Mouse (Mus musculus) natural killer cell, adult 2 months (primary cell): ENCODE measurements around the gene Arid5a.

Experiments
- DNase-seq, 2 experiments: peaks; one replicate each; pipeline ENCODE4 v3.0.0; 2022; ENCODE audit warnings: low spot score in 2 of 2

Gene Arid5a

DNA sequence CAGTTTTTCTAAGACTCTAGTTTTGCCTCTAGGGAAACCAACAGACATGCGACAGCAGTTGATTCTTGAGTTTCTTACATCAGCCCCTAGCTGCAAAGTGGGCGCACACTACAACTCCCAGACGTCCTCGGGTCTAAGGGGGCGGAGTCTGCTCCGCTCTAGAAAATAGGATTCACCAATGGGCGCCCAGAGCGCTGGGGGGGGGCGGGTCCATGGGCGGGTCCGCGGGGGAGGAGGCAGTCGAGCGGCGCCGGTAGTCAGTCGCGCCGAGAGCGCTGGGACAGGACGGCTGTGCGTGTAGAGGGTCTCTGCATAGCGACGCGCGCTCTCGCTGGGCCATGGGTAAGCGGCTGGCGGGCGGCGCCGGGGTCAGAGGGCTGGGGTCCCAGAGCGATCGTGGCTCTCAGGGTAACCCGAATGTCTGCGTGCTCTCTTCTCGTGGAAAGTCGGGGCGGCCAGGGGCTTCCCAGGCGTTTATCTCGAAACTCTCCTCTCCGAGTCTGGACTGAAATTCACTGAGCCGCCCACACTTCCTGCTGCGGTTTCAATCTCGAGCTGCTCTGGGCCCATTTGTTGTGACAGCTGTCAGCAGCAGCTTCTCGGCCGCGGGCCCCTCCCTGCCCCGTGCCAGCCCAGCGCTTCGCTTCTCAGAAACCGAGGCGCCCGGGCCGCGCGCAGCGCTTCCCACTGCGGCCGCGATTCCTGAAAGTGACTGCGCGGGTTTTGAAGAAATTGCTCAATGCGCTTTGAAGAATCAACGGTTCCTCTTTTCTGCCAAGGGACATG, at the start of gene Arid5a:
Gene Arid5a, plus strand, starts transcription at position 239 of the 786 bp plus-strand sequence.
- DNase-seq: peak; percentile 94 to 95

DNA sequence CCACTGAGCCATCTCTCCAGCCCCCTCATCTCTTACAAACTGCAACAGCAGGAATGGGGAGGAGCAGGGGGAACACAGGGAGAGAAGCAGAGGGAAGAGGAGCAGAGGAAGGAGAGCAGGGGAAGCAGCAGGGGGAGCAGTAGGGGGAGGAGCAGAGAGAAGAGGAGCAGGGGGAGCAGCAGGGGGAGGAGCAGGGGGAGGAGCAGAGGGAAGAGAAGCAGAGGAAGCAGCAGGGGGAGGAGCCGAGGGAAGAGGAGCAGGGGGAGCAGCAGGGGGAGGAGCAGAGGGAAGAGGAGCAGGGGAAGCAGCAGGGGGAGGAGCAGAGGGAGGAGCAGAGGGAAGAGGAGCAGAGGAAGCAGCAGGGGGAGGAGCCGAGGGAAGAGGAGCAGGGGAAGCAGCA, 48.9 kb upstream of the Arid5a start:
- no peak for DNase-seq

DNA sequence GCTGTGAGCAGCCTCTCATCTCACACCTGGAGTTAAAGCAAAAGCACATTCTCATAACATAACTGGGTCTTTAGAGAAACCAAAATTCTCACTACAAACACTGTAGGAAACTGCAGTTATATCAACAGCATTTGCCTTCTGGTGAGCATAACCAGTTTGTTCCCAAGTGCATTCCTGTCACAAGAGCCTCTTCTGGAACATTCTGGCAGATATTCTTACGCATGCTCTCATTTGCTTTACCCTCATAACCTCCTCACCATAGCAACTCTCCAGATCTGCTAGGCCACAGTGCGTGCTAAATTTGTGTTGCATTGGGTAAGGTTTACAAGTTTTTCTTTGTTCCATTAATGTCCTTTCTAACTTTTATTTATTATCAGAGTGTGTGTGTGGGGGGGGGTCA, 48.3 kb upstream of the Arid5a start:
- no peak for DNase-seq

DNA sequence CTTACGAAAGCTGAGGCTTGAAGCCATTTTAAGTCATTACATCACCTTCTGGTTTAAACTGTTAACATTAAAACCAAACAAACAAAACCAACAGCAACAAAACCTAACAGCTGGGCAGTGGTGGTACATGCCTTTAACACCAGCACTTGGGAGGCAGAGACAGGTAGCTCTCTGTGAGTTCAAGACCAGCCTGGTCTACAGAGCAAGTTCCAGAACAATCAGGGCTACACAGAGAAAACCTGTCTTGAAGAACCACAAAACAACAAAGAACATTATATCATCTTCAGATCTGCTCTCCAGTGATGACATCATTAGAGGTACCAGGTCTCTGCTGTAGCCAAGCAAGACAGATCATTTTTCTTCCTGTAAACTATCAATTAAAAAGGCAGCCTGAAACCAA, 47.1 kb upstream of the Arid5a start:
- no peak for DNase-seq

DNA sequence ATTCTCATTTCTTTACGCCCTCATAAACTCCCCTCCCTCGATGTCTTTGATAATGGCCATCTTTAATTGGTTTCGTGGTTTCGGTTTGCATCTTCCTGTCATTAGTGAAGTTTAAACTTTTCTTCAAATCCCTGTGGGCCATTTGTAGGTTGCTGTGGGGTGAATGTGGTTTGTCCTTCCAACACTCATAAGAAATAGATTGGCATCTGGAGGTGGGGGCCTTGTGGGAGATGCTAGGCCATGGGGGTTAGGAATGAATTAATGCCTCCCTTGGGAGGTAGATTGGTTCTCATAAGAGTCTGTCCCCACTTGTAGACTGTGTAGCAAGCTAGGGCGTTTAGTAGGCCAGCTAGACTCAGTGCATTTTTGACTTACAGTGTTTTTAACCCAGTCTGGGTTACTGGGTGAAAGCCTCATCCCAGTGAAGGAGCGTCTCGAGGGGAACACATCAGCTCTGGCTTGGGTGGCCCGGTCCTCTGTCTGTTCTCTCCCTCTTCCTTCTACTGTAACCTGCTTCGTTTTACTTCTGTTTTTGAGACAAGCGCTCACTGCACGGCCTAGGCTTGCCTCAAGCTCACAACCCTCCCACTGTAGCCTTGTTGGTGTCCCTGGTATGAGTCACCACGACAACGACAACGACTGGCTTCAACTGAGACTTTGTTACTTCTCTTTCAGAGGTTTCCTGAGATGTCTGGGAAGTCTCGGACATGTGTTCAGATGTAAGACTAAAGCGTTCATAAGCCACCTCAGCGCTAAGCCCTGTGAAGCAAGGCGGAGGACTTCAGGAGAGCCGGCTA, 45.6 kb upstream of the Arid5a start:
- DNase-seq: peak; percentile 75 to 84

DNA sequence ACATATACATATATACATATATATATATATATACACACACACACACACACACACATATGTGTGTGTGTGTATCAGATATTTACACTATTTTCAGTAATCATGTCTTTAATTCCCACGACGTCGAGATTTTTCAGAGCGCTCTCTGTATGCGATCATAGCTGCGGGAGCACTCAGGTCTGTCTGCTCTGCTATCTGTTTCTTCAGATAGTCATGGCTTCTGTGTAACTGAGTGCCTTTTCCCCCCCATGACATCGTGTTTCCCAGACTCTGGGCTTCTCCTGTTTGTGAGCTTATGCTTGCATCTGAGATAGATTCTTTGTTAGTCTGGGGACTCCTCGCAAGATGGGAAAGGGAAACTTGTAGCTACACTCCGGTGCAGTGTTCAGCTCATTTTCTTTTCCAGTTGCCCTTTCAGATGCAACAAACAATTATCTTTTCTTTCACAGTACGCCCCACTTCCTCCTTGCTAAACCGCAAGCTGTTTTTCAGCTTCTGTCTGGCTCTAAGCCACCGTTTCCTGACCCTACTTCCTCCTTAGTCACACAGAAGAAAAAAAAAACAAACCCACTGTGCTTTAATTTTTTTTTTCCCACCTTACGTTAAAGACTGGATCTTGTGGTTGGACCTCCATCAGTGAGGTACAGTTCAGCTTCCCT, 43.6 kb upstream of the Arid5a start:
- peak; percentile 85 to 87 for DNase-seq

DNA sequence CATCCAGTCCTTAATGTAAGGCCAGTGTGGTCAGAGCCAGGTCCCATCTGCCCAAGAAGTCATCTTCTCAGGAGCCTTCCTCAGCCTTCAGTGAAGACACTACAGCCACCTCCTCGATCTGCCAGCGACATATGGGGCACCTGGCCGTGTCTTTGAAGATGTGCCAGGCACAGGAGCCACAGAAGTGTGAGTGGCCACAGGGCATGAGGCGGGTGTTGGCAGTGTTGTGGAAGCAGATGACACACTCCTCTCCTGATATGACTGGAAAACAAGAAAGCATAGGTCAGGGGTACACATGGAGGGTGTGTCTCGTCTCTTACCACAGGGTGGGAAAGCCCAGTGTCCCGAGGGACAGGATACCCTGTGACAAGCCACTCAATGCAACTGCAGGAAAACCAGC, 41.2 kb upstream of the Arid5a start:
- no peak for DNase-seq

DNA sequence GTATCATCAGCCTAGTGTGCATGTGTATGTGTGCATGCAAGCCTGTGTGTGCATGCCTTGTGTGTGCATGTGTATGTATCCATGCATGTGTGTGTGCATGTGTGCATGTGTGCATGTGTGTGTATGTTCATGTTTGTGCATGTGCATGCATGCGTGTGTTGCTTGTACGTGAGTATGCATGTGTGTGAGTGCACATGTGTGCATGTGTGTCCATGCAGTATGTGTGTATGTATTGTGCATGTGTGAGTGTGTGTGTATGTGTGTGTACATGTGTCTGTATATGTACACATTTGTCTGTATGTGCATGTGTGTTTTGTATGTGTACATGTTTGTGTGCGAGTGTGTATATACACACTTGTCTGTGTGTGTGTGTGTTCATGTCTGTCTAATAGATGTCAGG, 39.9 kb upstream of the Arid5a start:
- no peak for DNase-seq

DNA sequence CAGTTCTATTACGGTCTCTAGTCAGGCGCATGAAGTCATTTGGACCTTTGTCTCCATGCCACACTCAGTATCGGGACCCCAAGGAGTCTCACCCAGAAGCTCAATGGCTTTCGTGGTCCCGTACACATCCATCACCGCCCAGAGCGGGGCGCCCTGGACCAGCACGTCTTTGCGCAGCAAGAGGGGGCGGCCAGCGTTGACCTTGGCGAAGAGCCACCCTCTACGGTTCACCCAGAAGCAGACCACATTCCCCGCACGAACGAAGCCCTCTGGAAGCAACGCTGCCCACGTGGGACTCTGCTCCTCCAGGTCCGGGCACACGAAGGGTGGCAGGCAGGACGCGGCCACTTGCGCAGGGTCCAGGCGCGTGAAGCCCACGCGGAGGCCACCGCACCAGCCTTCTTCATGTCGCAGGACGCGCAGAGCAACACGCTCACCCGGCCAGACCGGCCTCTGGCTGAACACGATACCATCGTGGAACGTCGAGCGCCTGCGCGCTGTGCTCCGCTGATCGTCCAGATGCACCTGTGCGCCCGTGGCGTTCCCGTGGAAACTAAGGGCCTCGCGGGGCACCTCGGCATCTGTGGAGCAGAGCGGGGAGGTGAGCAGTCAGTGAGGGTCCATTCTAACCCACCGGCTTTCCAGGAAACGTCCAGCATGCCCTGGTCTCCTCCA, 38.3 kb upstream of the Arid5a start:
- DNase-seq: no peak

DNA sequence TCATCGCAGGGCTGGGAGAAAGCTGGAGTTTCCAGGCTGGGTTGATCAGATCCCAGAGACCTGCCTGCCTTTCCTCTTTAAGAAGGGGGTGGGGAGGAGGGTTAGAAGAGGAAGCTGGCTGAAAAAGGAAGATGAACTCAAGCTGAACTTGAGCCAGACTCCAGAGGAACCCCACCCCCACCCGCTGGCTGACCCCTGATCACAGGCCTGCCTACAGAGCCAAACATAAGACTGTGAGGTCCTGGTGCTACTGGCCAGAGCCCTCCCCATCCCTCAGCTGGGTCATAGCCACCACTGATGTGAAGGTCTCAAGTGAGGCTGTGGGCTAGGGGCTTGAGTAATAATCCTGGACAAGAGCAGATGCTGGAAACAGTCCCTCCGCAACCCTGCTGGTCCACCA, 36.9 kb upstream of the Arid5a start:
- DNase-seq: no peak

DNA sequence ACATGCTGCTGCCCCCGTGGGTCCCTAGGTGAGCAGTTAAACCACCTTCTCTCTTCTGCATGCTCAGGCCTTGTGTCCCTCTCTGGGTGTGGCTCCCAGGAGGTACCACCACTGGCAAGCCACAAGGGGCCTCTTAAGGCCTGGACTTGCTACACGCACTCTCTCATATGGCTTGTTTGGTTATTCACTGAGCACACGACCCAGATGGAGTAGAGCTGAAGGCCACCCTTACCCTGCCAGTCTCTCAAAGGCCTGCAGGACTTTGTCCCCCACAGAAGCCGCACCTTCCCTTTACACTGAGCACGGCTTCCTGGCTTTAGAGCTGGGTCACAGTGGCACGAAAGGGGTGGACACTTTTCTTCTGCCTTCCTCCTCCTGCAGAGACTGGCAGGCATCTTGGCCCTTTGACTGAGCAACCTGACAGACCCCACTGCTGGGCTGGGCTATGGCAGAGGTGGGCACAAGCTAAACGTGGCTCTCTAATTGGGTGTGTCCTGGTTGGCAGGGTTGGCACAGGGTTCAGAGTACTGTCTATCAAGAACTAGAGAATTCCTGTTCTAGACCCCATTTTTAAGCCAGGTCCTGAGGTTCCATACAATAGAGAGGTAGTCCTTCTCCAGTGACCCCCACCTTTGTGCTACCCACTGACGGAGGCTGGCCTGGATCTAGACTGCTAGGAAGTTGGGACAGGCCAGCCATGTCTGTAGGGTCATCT, 35.9 kb upstream of the Arid5a start:
- peak; percentile 47 to 53 for DNase-seq

DNA sequence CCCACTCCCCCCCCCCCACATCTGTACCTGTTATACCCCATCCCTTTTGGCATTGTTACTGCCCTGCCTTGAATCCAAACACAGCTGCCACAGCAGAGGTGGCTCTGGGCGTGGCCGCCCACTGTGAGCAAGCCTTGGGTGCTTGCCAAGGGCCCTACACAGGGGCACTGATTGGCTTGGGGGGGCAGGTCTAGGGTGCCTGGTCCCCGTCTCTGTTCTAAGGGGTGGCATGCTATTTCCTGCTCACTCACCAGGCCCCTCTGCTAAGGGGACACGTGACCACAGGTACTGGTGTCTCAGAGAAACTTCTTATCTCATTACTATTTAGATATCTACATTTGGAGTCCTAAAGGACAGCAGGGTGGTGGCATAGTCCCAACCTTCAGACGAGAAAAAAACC, 35.0 kb upstream of the Arid5a start:
- peak; percentile 79 to 82 for DNase-seq

DNA sequence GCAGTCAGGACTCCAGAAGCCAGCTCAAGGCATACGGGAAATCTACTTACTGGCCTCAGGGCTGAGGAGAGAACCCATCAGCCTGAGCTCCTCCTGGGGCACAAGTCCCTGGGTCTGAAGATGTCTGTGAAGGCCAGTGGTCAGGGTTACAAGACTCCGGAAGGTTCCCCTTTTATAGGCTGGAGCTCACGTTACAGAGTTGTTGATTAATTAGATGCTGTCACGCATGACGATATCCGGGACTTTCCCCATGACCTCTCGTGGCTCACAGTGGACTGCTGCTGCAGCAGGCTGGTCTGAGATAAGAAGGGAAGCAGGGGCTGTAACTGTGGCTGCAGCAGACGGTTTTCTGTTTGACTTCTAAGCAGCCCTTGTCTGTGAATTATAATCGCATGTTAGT, 34.2 kb upstream of the Arid5a start:
- peak; percentile 91 to 93 for DNase-seq

DNA sequence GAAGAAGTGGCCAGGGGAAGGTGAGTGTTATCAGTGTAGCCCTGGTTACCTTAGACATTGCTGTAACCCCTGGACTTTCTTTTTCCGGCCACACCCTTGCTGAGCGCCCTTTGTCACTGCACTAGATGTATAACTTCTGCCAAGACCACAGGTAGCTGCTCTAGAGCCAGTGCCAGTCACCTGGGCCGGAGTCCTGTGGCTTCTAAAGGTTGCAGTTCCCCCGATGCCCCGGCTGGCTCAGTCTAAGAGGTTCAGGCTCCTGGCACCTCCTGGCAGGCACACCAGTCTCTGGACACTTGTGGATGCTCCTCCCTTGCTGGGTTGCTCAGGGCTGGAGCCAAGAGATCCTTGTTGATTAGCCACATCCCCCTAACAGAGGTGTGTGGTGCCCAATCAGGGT, 33.1 kb upstream of the Arid5a start, which contains the start of gene Neurl3:
Gene Neurl3, minus strand, starts transcription at position 225 of the 400 bp plus-strand sequence.
- DNase-seq: peak; percentile 39 to 47

DNA sequence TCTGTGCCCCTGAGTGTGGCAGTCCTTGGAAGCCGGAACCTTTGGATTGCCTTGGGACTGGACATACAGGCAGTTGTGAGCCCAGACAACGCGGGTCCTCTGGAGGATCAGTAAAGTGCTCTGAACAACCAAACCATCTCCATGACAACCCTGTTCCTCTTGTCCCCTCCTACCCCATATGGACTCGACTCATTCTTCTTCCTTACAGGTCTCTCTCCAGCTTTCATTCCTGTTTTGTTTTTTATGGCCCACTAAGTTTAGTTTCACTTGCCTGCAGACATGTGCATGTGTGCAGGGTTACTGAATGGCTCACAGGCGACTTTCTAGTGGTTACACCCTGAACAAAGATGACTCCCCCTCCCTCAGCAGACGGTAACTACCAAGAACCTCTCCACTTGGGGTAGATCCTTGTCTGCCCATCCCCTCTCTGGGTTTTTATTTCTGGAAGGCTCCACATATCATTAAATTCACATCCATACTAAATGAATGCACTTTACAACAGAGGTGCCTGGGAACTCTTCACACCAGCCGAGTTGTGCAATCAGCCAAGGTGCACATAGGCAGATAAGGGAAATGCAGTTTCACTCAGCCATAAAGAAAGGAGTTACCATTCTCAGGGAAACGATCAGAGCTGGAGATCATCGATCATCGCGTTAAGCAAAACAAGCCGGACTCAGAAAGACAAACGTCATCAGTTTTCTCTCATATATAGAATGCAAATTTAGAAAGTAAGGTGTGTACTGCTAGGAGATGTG, 31.7 kb upstream of the Arid5a start:
- DNase-seq: no peak

DNA sequence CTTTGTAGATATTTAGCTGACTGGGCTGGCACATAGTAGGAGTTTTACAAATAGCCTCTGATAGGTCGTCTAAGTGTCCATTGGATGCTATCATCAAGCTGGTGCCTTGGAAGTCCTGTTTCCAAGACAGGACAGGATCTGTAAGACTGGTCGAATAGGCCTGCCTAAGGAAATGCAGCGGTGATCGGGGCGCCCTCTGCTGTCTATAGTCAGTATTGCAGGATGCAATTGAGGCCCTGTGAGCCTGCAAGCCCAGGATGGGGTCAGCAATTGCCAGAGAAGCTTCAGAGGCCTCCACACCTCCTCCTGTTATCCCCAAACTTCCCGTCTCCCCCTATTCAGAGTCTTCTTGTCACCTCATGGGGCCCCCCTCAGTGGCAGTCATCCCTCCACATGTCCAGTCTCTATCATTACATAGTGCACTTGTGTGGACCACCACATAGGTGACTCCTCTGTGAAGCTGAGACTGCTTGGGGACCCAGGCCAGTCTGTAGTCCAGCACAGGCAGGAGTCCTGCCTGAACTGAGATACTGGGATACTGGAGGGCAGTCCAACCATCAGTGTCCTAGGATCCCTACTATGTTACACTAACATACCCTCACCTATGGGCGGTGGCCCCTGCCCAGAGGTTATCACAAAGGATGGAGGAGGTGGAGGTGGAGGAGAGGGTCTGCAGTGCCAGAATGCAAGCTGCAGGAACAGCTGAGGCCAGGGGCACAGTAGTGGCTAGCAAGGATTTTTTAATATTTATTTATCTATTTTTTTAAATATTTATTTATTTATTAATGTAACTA, 30.1 kb upstream of the Arid5a start:
- DNase-seq: peak; percentile 86 to 89

DNA sequence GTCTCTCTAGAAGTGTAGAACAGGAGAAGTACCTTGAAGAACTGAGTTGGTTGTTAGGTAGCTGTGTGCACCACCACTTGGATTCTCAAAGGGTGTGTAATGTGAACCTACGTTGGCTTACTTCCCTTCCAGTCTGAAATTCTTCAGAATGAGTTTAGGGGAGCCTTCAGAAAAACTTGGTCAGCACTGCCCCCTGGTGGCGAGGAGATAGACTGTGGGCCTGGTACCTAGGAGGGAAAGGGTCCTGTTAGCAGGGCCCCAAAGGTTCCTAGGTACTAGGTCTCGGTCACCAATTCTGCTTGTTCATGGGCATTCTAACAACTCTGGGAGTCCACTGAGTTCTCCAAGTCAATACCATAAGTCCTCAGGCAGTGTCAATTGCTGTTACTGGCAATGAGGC, 28.3 kb upstream of the Arid5a start:
- DNase-seq: peak; percentile 79 to 90

DNA sequence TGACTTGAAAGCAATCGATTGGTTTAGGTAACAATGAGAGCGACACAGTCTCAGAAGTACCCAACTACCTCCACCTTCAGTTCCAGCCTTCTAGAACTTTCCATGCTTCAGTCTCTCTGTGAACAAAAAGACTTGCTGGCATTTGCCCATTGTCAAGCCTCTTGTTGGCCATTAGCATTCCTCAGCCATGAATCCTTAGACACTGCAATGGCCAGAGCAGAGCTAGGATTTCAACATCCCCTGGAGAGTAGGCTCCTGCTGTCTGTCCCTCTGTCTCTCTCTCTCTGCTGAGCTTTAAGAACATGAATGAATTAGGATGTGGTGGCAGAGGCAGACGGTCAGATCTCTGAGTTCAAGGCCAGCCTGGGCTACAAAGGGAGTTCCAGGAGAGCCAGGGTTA, 26.6 kb upstream of the Arid5a start:
- DNase-seq: no peak

DNA sequence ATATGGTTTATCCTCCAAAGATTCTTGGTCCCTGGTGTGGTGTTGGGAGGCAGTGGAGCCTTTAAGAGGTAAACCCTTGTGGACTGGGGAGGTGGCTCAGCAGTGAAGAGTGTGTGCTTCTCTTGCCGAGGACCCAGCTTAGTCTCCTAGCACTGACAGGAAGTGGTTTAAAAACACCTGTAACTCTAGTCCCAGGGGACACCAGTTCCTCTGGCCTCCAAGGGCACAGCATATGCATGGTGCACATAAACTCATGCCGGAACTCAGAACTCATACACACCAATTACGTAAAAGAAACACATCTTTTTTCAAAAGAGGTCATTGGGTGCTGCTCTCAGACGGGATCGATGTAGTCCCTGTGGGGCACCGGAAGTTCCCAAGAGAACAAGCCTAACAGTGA, 25.7 kb upstream of the Arid5a start:
- DNase-seq: peak in 1 of 2 experiments; percentile 77

DNA sequence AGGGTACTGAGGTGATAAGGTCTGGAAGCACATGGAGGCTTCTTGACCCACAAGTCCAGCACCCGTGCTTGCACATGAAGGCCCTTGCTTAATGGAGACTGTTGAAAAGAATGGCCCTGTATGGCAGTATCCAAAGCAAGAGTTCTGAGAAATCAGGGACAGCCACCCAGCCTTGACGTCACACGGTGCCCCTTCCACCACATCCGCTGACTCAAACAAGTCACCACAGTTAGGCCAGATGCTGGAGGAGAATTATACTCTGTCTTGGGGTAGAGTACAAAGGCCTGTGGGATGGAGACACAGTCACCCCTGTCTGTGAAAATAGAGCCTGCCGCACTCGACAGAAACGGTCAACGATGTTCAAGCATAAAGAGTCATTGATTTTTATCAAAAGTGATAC, 14.1 kb upstream of the Arid5a start:
- peak; percentile 46 to 58 for DNase-seq
